Mouse (Mus musculus): ENCODE measurements around the gene Rfx8. TPM values are rescaled to one million over a fixed set of nuclear protein-coding genes. Genes with fewer than 3 reads are reported as not detected.

Gene Rfx8
- total and polyA plus RNA-seq, 3 experiments = not detected

DNA sequence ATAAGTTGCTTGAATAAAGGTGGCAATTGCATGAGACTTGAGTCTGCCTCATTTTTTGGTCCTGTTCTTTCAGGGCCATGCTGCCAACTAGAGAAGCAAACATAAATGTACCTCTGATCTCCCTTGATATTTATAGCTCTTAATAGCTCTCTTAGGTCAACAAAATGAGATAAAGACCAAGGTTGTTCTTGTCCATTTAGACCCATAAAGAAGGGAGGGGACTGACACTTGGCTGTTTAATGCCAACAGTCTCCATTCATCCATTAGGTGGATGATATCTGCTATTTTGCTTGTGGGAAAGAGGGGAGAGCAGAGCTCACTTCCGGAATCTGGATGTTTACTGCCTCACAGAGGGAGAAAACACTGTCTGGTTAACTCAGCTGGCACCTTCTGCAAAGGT, 28.4 kb upstream of the Rfx8 start:
- no peak overlapping the region for H3K27ac ChIP-seq (ENCODE audit: control insufficient read depth, low read depth, low read length)
- no peaks in the 10 kb centered on the region for H3K27me3 ChIP-seq (ENCODE audit: control insufficient read depth in 1 of 2, insufficient read depth in 2 of 2, low read length in 2 of 2)
- H3K79me2 ChIP-seq (ENCODE audit: control insufficient read depth, insufficient read depth, low read length, poor library complexity) = no peaks in the 10 kb centered on the region
- no peaks in the 10 kb centered on the region for H3K36me3 ChIP-seq (ENCODE audit: control insufficient read depth in 1 of 2, insufficient read depth in 2 of 2, low read length in 2 of 2)
- H3K9ac ChIP-seq (ENCODE audit: control insufficient read depth, low read depth, low read length, poor library complexity, severe bottlenecking) = no peak overlapping the region
- no peak overlapping the region for H3K4me3 ChIP-seq (ENCODE audit: control insufficient read depth in 1 of 2, insufficient read depth in 1 of 2, low read depth in 2 of 2, low read length in 2 of 2)
- TF ChIP-seq ZNF384 (IDR thresholded peaks at IDR 0.05; ENCODE audit: low read depth, low read length) (no peak), MEF2A (IDR thresholded peaks at IDR 0.05; ENCODE audit: extremely low read depth, insufficient replicate concordance, low read depth, low read length, poor library complexity, severe bottlenecking) (no peak), MXI1 (IDR thresholded peaks at IDR 0.05; ENCODE audit: low read depth, low read length) (no peak), JUND (IDR thresholded peaks at IDR 0.05; ENCODE audit: low read depth, low read length) (no peak), UBTF (IDR thresholded peaks at IDR 0.05; ENCODE audit: borderline replicate concordance, insufficient read depth, low read depth, low read length) (no peak), EP300 (IDR thresholded peaks at IDR 0.05; ENCODE audit: low read depth in 1 of 2, low read length in 2 of 2) (no peak), RCOR1 (IDR thresholded peaks at IDR 0.05; ENCODE audit: low read depth, low read length) (no peak), TAL1 (IDR thresholded peaks at IDR 0.05; ENCODE audit: low read length) (no peak), POLR2AphosphoS2 (IDR thresholded peaks at IDR 0.05; ENCODE audit: low read length) (no peak), NRF1 (IDR thresholded peaks at IDR 0.05; ENCODE audit: insufficient read depth, low read depth, low read length, poor library complexity, severe bottlenecking) (no peak), TCF12 (IDR thresholded peaks at IDR 0.05; ENCODE audit: low read depth, low read length) (no peak), ETS1 (IDR thresholded peaks at IDR 0.05; ENCODE audit: low read depth, low read length) (no peak), POLR2A (IDR thresholded peaks at IDR 0.05; ENCODE audit: control insufficient read depth in 1 of 2, insufficient read depth in 1 of 2, low read depth in 1 of 2, low read length in 2 of 2, poor library complexity in 1 of 2) (no peak), KAT2A (conservative IDR thresholded peaks at IDR 0.05; ENCODE audit: low read depth, low read length) (no peak), GATA1 (IDR thresholded peaks at IDR 0.05; ENCODE audit: low read depth, low read length) (no peak), POLR2AphosphoS5 (IDR thresholded peaks at IDR 0.05; ENCODE audit: borderline replicate concordance, low read depth, low read length) (no peak), RAD21 (IDR thresholded peaks at IDR 0.05; ENCODE audit: low read depth, low read length) (no peak), E2F4 (IDR thresholded peaks at IDR 0.05; ENCODE audit: borderline replicate concordance, low read depth, low read length) (no peak)
- no peak for DNase-seq (ENCODE audit: low read depth, low spot score)
- no peaks in the 10 kb centered on the region for H3K4me1 ChIP-seq (ENCODE audit: control insufficient read depth in 1 of 2, insufficient read depth in 2 of 2, low read length in 2 of 2)
- H3K9me3 ChIP-seq (replicated peaks; ENCODE audit: insufficient read depth, low read length) = no peaks in the 10 kb centered on the region

DNA sequence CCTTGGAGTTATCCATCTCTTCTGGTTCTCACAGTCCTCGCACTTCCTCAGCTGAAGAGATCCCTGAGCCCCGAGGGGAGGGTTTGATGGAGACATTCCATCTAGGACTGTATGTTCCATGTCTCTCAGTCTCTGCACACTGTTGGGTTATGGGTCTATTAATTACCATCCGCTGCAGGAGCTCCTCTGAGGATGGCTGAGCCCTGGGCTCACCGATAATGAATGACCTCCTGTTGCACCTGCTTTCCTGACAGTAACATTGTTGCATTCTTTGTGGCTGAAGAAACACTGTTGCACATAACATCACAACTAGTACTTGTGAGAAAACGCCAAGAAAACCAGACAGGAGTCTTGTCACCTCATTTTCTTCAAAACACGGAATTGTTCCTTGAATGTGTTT, 27.9 kb upstream of the Rfx8 start:
- no peaks in the 10 kb centered on the region for H3K27me3 ChIP-seq (ENCODE audit: control insufficient read depth in 1 of 2, insufficient read depth in 2 of 2, low read length in 2 of 2)
- TF ChIP-seq CTCF (IDR thresholded peaks at IDR 0.05 in 2 of 3, conservative IDR thresholded peaks at IDR 0.05 in 1 of 3; ENCODE audit: control insufficient read depth in 1 of 3, insufficient read depth in 1 of 3, low read depth in 2 of 3, low read length in 3 of 3, poor library complexity in 1 of 3, severe bottlenecking in 1 of 3) (no peak), MYB (IDR thresholded peaks at IDR 0.05; ENCODE audit: low read depth, low read length) (no peak), ZKSCAN1 (IDR thresholded peaks at IDR 0.05; ENCODE audit: low read depth, low read length) (no peak), CHD1 (IDR thresholded peaks at IDR 0.05; ENCODE audit: low read depth, low read length) (no peak), E2F4 (IDR thresholded peaks at IDR 0.05; ENCODE audit: borderline replicate concordance, low read depth, low read length) (no peak), SIN3A (IDR thresholded peaks at IDR 0.05; ENCODE audit: low read length) (no peak), GATA1 (IDR thresholded peaks at IDR 0.05; ENCODE audit: low read depth, low read length) (no peak), EP300 (IDR thresholded peaks at IDR 0.05; ENCODE audit: low read depth in 1 of 2, low read length in 2 of 2) (no peak), MYC (IDR thresholded peaks at IDR 0.05; ENCODE audit: low read depth, low read length) (no peak), CHD2 (IDR thresholded peaks at IDR 0.05; ENCODE audit: low read length) (no peak), BHLHE40 (IDR thresholded peaks at IDR 0.05; ENCODE audit: borderline replicate concordance, low read depth, low read length) (no peak), USF2 (IDR thresholded peaks at IDR 0.05; ENCODE audit: borderline replicate concordance in 1 of 2, insufficient read depth in 1 of 2, low read depth in 1 of 2, low read length in 2 of 2) (no peak), SMC3 (IDR thresholded peaks at IDR 0.05; ENCODE audit: low read depth, low read length) (no peak), POLR2AphosphoS2 (IDR thresholded peaks at IDR 0.05; ENCODE audit: low read length) (no peak), JUND (IDR thresholded peaks at IDR 0.05; ENCODE audit: low read depth, low read length) (no peak), TAL1 (IDR thresholded peaks at IDR 0.05; ENCODE audit: low read length) (no peak)
- H3K9me3 ChIP-seq (replicated peaks; ENCODE audit: insufficient read depth, low read length) = no peaks in the 10 kb centered on the region
- H3K79me2 ChIP-seq (ENCODE audit: control insufficient read depth, insufficient read depth, low read length, poor library complexity) = no peaks in the 10 kb centered on the region
- no peaks in the 10 kb centered on the region for H3K4me1 ChIP-seq (ENCODE audit: control insufficient read depth in 1 of 2, insufficient read depth in 2 of 2, low read length in 2 of 2)
- no peak overlapping the region for H3K9ac ChIP-seq (ENCODE audit: control insufficient read depth, low read depth, low read length, poor library complexity, severe bottlenecking)
- DNase-seq (ENCODE audit: low read depth, low spot score) = no peak
- H3K36me3 ChIP-seq (ENCODE audit: control insufficient read depth in 1 of 2, insufficient read depth in 2 of 2, low read length in 2 of 2) = no peaks in the 10 kb centered on the region
- no peak overlapping the region for H3K4me3 ChIP-seq (ENCODE audit: control insufficient read depth in 1 of 2, insufficient read depth in 1 of 2, low read depth in 2 of 2, low read length in 2 of 2)
- no peak overlapping the region for H3K27ac ChIP-seq (ENCODE audit: control insufficient read depth, low read depth, low read length)
